Mouse (Mus musculus): Measurements from ENCODE around the gene Tnf. TPM values are rescaled to one million over a fixed set of nuclear protein-coding genes. Genes with fewer than 3 reads are reported as not detected.
A peak's percentile ranks its signal among the peaks of the same experiment; 100 is the strongest.

Gene Tnf
- polyA plus RNA-seq (2015; fragmentation: Nextera tagmentation; extraction: Ambion mirVana) = 0.15 and 0.28 TPM in 2 replicates

- no peak for ATAC-seq (ENCODE audit: low FRiP score, low TSS enrichment)
- H3K36me3 ChIP-seq (ENCODE audit: insufficient read depth, low read length) = no peaks in the 10 kb centered on the region
- no peaks in the 10 kb centered on the region for H3K9me3 ChIP-seq (ENCODE audit: low read length)
- peaks cover 37% of the 10 kb centered on the region for H3K27me3 ChIP-seq (ENCODE audit: insufficient read depth, low read length)
- no peak within 1 kb of the TSS for H3K9ac ChIP-seq (replicated peaks; ENCODE audit: low read length)
- WGBS = 23% methylated on average over 13 of the region's 13 CpGs
- peak within 1 kb of the TSS; percentile 32; the same call in 1 of the 2 replicates for H3K4me2 ChIP-seq (replicated peaks; ENCODE audit: low read depth, low read length)
- no peak within 1 kb of the TSS for H3K27ac ChIP-seq (ENCODE audit: low read length)
- no peak within 1 kb of the TSS for H3K4me3 ChIP-seq (ENCODE audit: low read length)
- 0 out of 2 replicates have a peak, but pooled peaks cover 9% of the 10 kb centered on the region for H3K4me1 ChIP-seq (ENCODE audit: insufficient read depth, low read length)
Observed at GRCm38 (mm10) chr17:35201787-35202186, at the start of gene Tnf. Gene Tnf, minus strand, starts transcription at chr17:35202007.

DNA sequence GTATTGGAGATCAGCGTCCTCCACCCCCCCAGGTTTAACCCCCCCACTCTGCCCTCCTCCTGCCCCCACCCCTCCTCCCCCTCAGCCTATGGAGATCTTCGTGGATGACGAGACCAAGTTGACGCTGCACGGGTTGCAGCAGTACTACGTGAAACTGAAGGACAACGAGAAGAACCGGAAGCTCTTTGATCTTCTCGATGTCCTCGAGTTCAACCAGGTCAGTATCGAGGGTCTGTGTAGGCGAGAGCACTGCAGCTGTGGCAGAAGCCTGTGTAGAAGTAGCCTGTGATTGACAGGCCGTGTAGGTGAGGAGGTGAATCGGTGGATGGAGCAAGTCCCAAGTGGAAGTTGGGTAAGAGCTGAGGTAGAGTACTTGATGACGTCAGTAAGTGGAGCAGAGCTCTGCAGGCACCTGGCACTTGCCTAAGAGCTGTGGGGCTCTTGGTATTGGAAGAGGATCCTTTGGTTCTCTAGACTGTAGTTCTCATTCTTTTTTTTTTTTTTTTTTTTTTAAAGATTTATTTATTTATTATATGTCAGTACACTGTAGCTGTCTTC, 49.4 kb upstream of the Tnf start:
- Histone ChIP-seq H3K9ac (replicated peaks; ENCODE audit: low read length) (no peak overlapping the region), H3K4me1 (ENCODE audit: insufficient read depth, low read length) (peaks cover 22% of the 10 kb centered on the region), H3K9me3 (ENCODE audit: low read length) (no peaks in the 10 kb centered on the region), H3K27me3 (ENCODE audit: insufficient read depth, low read length) (no peaks in the 10 kb centered on the region), H3K4me2 (replicated peaks; ENCODE audit: low read depth, low read length) (no peak overlapping the region), H3K36me3 (ENCODE audit: insufficient read depth, low read length) (peaks cover 75% of the 10 kb centered on the region), H3K4me3 (ENCODE audit: low read length) (no peak overlapping the region), H3K27ac (ENCODE audit: low read length) (no peak overlapping the region)
- 77% methylated on average over 15 of the region's 15 CpGs for WGBS
- ATAC-seq (ENCODE audit: low FRiP score, low TSS enrichment) = no peak

- H3K9me3 ChIP-seq (ENCODE audit: low read length) = no peaks in the 10 kb centered on the region
- H3K36me3 ChIP-seq (ENCODE audit: insufficient read depth, low read length) = peaks cover 82% of the 10 kb centered on the region
- H3K9ac ChIP-seq (replicated peaks; ENCODE audit: low read length) = no peak overlapping the region
- H3K27ac ChIP-seq (ENCODE audit: low read length) = no peak overlapping the region
- H3K27me3 ChIP-seq (ENCODE audit: insufficient read depth, low read length) = no peaks in the 10 kb centered on the region
- no peak overlapping the region for H3K4me2 ChIP-seq (replicated peaks; ENCODE audit: low read depth, low read length)
- WGBS = 80% methylated on average over 3 of the region's 3 CpGs
- H3K4me3 ChIP-seq (ENCODE audit: low read length) = no peak overlapping the region
- peaks cover 29% of the 10 kb centered on the region for H3K4me1 ChIP-seq (ENCODE audit: insufficient read depth, low read length)
- no peak for ATAC-seq (ENCODE audit: low FRiP score, low TSS enrichment)
Observed at GRCm38 (mm10) chr17:35250348-35251120, 48.7 kb upstream of the Tnf start.

- Histone ChIP-seq H3K27me3 (ENCODE audit: insufficient read depth, low read length) (no peaks in the 10 kb centered on the region), H3K4me2 (replicated peaks; ENCODE audit: low read depth, low read length) (no peak overlapping the region), H3K36me3 (ENCODE audit: insufficient read depth, low read length) (peaks cover 90% of the 10 kb centered on the region), H3K9me3 (ENCODE audit: low read length) (no peaks in the 10 kb centered on the region), H3K4me1 (ENCODE audit: insufficient read depth, low read length) (peaks cover 38% of the 10 kb centered on the region), H3K27ac (ENCODE audit: low read length) (no peak overlapping the region), H3K4me3 (ENCODE audit: low read length) (no peak overlapping the region), H3K9ac (replicated peaks; ENCODE audit: low read length) (no peak overlapping the region)
- WGBS = 63% methylated on average over 19 of the region's 19 CpGs
- ATAC-seq (ENCODE audit: low FRiP score, low TSS enrichment) = no peak
Observed at GRCm38 (mm10) chr17:35249451-35250197, 47.8 kb upstream of the Tnf start.

DNA sequence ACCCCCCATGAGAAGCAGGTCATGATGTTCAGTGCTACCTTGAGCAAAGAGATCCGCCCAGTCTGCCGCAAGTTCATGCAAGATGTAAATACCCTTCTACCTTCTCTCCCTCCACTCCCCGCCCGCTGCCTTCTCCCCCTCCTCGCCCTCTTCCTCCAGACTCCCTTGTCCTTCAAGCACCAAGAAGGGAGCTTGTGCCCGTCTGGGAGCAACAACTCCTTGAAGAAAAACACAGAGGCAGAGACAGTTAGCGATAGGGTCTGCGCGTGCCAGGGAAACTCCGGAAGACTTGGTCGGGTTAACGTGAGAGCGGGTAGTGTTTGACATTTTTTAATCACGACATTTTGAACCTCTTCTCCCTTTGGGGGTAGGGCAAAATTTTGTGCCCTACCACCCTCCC, 47.2 kb upstream of the Tnf start:
- peaks cover 44% of the 10 kb centered on the region for H3K4me1 ChIP-seq (ENCODE audit: insufficient read depth, low read length)
- H3K27ac ChIP-seq (ENCODE audit: low read length) = no peak overlapping the region
- ATAC-seq (ENCODE audit: low FRiP score, low TSS enrichment) = no peak
- H3K27me3 ChIP-seq (ENCODE audit: insufficient read depth, low read length) = no peaks in the 10 kb centered on the region
- no peak overlapping the region for H3K4me3 ChIP-seq (ENCODE audit: low read length)
- H3K9me3 ChIP-seq (ENCODE audit: low read length) = no peaks in the 10 kb centered on the region
- H3K9ac ChIP-seq (replicated peaks; ENCODE audit: low read length) = no peak overlapping the region
- H3K4me2 ChIP-seq (replicated peaks; ENCODE audit: low read depth, low read length) = no peak overlapping the region
- 74% methylated on average over 14 of the region's 14 CpGs for WGBS
- peaks cover 94% of the 10 kb centered on the region for H3K36me3 ChIP-seq (ENCODE audit: insufficient read depth, low read length)

DNA sequence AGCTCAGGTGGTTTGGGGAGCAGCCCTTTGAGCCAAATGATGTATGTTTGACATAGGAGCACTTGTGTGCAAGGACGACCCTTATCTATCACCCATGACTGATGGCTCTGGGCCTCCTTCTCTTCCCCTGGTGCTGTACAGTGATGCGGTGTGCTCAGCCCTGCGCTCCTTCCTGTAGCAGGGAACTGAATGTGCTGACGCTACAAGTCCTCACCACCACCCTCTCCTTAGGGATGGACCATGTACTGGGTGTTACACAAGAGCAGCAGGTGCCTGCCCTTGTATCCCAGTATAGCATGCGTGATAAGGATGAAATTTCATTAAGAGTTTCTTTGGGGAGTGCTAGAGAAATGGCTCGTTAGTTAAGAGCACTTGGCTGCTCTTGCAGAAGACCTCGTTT, 45.3 kb upstream of the Tnf start:
- Histone ChIP-seq H3K4me1 (ENCODE audit: insufficient read depth, low read length) (peaks cover 54% of the 10 kb centered on the region), H3K9me3 (ENCODE audit: low read length) (no peaks in the 10 kb centered on the region), H3K27ac (ENCODE audit: low read length) (no peak overlapping the region), H3K4me2 (replicated peaks; ENCODE audit: low read depth, low read length) (no peak overlapping the region), H3K36me3 (ENCODE audit: insufficient read depth, low read length) (peaks cover 86% of the 10 kb centered on the region), H3K9ac (replicated peaks; ENCODE audit: low read length) (no peak overlapping the region), H3K4me3 (ENCODE audit: low read length) (no peak overlapping the region), H3K27me3 (ENCODE audit: insufficient read depth, low read length) (no peaks in the 10 kb centered on the region)
- no peak for ATAC-seq (ENCODE audit: low FRiP score, low TSS enrichment)
- WGBS = 78% methylated on average over 7 of the region's 7 CpGs

DNA sequence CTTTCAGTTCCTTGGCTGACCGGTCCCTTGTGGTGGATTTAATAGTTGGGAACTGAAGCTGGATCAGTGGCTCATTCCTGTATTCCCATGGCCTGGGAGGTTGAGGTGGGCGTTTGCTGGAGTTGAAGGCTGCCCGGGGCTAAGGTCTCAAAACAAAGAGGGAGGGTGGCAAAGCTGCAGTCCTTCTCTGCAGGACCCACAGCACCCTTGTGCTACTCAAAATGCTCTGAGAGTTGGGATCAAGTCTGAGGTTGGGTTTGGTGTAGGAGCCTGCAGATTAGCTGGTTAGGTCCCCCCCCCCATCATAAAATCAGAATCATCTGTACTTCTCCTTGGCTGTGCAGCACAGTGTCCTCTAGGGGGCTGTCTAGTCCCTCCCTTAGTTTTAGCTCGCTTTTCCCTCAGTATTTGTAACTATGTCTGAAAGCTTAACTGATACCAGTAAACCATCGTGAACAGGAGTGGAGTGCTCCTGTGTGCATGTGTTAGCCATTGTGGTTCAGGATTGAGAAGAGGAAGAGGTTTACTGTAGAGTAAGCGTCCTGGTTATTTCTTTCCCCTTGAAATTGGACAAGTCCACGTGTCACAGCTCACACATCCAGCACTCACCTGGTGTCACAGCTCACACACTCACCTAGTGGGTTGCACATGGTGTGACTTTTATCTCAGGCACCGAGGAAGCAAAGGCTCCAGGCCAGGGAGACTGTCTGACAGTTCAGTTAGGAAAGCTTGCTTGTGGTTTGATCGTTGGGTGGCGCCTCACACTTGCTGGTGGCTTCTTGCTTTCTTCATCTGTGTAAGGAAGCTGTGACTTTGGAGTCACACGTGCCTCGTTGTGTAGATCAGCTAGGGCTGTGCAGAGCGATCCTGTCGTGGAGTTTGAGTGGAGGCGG, 44.2 kb upstream of the Tnf start:
- H3K4me3 ChIP-seq (ENCODE audit: low read length) = 0 out of 2 replicates have a peak overlapping the region, but pooled peaks have one; percentile 3

GRCm38 (mm10) chr17:35244999-35245398, 43.2 kb upstream of the Tnf start:
- H3K9me3 ChIP-seq (ENCODE audit: low read length) = no peaks in the 10 kb centered on the region
- H3K36me3 ChIP-seq (ENCODE audit: insufficient read depth, low read length) = peaks cover 69% of the 10 kb centered on the region
- no peak for ATAC-seq (ENCODE audit: low FRiP score, low TSS enrichment)
- peak overlapping the region; percentile 99 for H3K9ac ChIP-seq (replicated peaks; ENCODE audit: low read length)
- 0 out of 2 replicates have a peak overlapping the region, but pooled peaks have one; percentile 15 for H3K27ac ChIP-seq (ENCODE audit: low read length)
- WGBS = 56% methylated on average over 2 of the region's 2 CpGs
- H3K27me3 ChIP-seq (ENCODE audit: insufficient read depth, low read length) = no peaks in the 10 kb centered on the region
- peak overlapping the region; percentile 94 for H3K4me3 ChIP-seq (ENCODE audit: low read length)
- H3K4me2 ChIP-seq (replicated peaks; ENCODE audit: low read depth, low read length) = peak overlapping the region; percentile 81
- peaks cover 62% of the 10 kb centered on the region for H3K4me1 ChIP-seq (ENCODE audit: insufficient read depth, low read length)

More for the DNA sequence above, 44.2 kb upstream of the Tnf start:
- peaks cover 55% of the 10 kb centered on the region for H3K4me1 ChIP-seq (ENCODE audit: insufficient read depth, low read length)
- H3K36me3 ChIP-seq (ENCODE audit: insufficient read depth, low read length) = peaks cover 78% of the 10 kb centered on the region
- no peak for ATAC-seq (ENCODE audit: low FRiP score, low TSS enrichment)
- H3K27me3 ChIP-seq (ENCODE audit: insufficient read depth, low read length) = no peaks in the 10 kb centered on the region
- no peaks in the 10 kb centered on the region for H3K9me3 ChIP-seq (ENCODE audit: low read length)
- WGBS = 76% methylated on average over 15 of the region's 15 CpGs
- no peak overlapping the region; the same call in 1 of the 2 replicates for H3K4me2 ChIP-seq (replicated peaks; ENCODE audit: low read depth, low read length)
- no peak overlapping the region for H3K27ac ChIP-seq (ENCODE audit: low read length)
- no peak overlapping the region; the same call in 1 of the 2 replicates for H3K9ac ChIP-seq (replicated peaks; ENCODE audit: low read length)

DNA sequence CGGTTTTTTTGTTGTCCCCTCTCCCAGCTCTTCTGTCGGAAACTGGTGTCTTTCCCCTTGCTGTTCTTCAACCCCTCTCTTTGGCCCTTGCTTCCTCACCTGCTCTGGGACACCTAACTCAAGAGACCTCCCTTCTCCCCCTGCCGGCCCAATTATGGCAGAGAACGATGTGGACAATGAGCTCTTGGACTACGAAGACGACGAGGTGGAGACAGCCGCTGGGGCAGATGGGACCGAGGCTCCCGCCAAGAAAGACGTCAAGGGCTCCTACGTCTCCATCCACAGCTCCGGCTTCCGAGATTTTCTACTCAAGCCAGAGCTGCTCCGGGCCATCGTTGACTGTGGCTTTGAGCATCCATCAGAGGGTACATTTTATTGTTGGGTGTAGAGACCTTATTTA, 41.3 kb upstream of the Tnf start:
- H3K27me3 ChIP-seq (ENCODE audit: insufficient read depth, low read length) = no peaks in the 10 kb centered on the region
- ATAC-seq (ENCODE audit: low FRiP score, low TSS enrichment) = no peak
- WGBS = under 1% methylated on average over 16 of the region's 16 CpGs
- peaks cover 55% of the 10 kb centered on the region for H3K4me1 ChIP-seq (ENCODE audit: insufficient read depth, low read length)
- H3K4me2 ChIP-seq (replicated peaks; ENCODE audit: low read depth, low read length) = peak overlapping the region; percentile 81
- peak overlapping the region; percentile 99 for H3K27ac ChIP-seq (ENCODE audit: low read length)
- H3K36me3 ChIP-seq (ENCODE audit: insufficient read depth, low read length) = peaks cover 51% of the 10 kb centered on the region
- H3K4me3 ChIP-seq (ENCODE audit: low read length) = peak overlapping the region; percentile 94
- peak overlapping the region; percentile 99 for H3K9ac ChIP-seq (replicated peaks; ENCODE audit: low read length)
- no peaks in the 10 kb centered on the region for H3K9me3 ChIP-seq (ENCODE audit: low read length)
